Comparison of ENCODE assay signal across 9 mouse cellular contexts in the genomic region with DNA sequence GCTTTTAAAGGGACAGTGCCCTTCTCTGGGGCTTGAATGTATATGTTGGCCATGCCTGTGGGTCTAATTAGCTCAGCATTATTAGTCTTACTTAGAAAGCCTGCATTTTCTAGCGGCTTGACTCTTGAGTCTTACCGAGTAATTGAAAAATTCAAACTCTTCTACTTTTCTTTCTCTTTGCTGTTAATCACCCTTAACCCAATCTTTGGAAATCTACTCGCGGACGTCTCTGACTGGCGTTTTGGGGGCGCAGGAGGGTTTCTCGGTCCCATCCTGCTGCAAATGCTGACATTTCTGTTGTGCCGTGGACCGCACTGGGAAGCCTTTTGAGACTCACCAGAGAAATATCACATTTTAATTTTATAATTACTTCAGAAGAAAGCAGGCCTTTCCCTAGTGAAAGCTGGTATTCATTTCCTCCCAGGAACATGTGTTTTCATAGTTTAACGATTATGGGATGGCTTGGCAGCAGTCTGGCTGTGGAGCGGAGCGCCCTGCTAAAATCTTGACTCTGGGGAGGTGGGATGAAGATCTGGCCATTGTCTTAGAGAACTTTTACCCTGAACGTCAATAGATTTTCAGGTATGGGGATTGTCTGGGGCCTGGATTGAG.
DNase-seq lines count a peak whose midpoint lies in the region; ATAC-seq and TF ChIP-seq lines count a peak whose summit lies in the region.
"Had no signal": no experiment of that assay in that cellular context is flagged by ENCODE, and none has a peak within 500 bp of the region (broad histone marks: within the 10 kb centered on the region; RNA-seq: fewer than 3 reads in every experiment).

No protein-coding gene starts in this region.

- H3K4me2 ChIP-seq in liver, embryonic 11.5 days, result no peak overlapping the region; the same call in 1 of the 2 replicates
- no peak overlapping the region for H3K4me2 ChIP-seq in liver, postnatal 0 days (ENCODE audit: low read depth, low read length)
- peak overlapping the region; percentile 50 for H3K4me2 ChIP-seq in forebrain, embryonic 12.5 days
- peak overlapping the region; percentile 36 for H3K4me2 ChIP-seq in limb, embryonic 11.5 days (ENCODE audit: low read depth, severe bottlenecking)

- no peak for DNase-seq in liver, embryonic 11.5 days (ENCODE audit: low spot score)
- no peak for DNase-seq in liver, postnatal 0 days
- peak; percentile 62 for DNase-seq in limb, embryonic 11.5 days (ENCODE audit: low spot score)
- DNase-seq in right cerebral cortex, postnatal 10 days (ENCODE audit: low spot score in 2 of 2), result no peak
- no peak for DNase-seq in layer of hippocampus, adult 18-20 months (ENCODE audit: low spot score in 2 of 2)

- no peaks in the 10 kb centered on the region for H3K27me3 ChIP-seq in liver, embryonic 11.5 days (replicated peaks; ENCODE audit: control insufficient read depth, insufficient read depth, low read length)
- H3K27me3 ChIP-seq in liver, postnatal 0 days (ENCODE audit: insufficient read depth, low read length), result no peaks in the 10 kb centered on the region
- no peaks in the 10 kb centered on the region for H3K27me3 ChIP-seq in forebrain, embryonic 12.5 days
- H3K27me3 ChIP-seq in limb, embryonic 11.5 days (ENCODE audit: control insufficient read depth, insufficient read depth, low read length), result no peaks in the 10 kb centered on the region
- H3K27me3 ChIP-seq: Patski had no signal

- no peak for ATAC-seq in liver, embryonic 11.5 days (replicated peaks; ENCODE audit: low FRiP score)
- ATAC-seq in liver, postnatal 0 days, result no peak
- no peak for ATAC-seq in forebrain, embryonic 12.5 days (ENCODE audit: low FRiP score)
- ATAC-seq in limb, embryonic 11.5 days (ENCODE audit: insufficient number of reproducible peaks, low FRiP score, low TSS enrichment, low read depth), result no peak
- ATAC-seq in erythroblast, adult 5-6 weeks (replicated peaks; ENCODE audit: low FRiP score, poor library complexity, severe bottlenecking), result no peak
- ATAC-seq: Patski had no signal

- H3K9ac ChIP-seq in liver, embryonic 11.5 days (ENCODE audit: low read depth, low read length), result no peak overlapping the region
- H3K9ac ChIP-seq in liver, postnatal 0 days (replicated peaks), result no peak overlapping the region
- peak overlapping the region; percentile 47; the same call in 1 of the 2 replicates for H3K9ac ChIP-seq in forebrain, embryonic 12.5 days
- H3K9ac ChIP-seq in limb, embryonic 11.5 days (ENCODE audit: low read length), result peak overlapping the region; percentile 62; the same call in 1 of the 2 replicates

- no peak for TF ChIP-seq POLR2A in olfactory bulb, adult 2 months (IDR thresholded peaks at IDR 0.05; ENCODE audit: insufficient read depth, low read depth, low read length)

- no peak overlapping the region for H3K4me3 ChIP-seq in liver, embryonic 11.5 days (ENCODE audit: low read depth, low read length)
- no peak overlapping the region for H3K4me3 ChIP-seq in liver, postnatal 0 days (ENCODE audit: low read depth, low read length)
- H3K4me3 ChIP-seq in forebrain, embryonic 12.5 days (replicated peaks), result peak overlapping the region; percentile 20; the same call in 1 of the 2 replicates
- H3K4me3 ChIP-seq in limb, embryonic 11.5 days (ENCODE audit: low read depth, low read length), result no peak overlapping the region
- no peak overlapping the region for H3K4me3 ChIP-seq in olfactory bulb, adult 2 months (ENCODE audit: insufficient read depth, low read depth, low read length)

- TF ChIP-seq CTCF in liver, postnatal 0 days (IDR thresholded peaks at IDR 0.05; ENCODE audit: low read depth), result no peak
- TF ChIP-seq CTCF in olfactory bulb, adult 2 months (IDR thresholded peaks at IDR 0.05; ENCODE audit: insufficient read depth, low read depth, low read length), result no peak

- no peaks in the 10 kb centered on the region for H3K9me3 ChIP-seq in liver, embryonic 11.5 days (ENCODE audit: control insufficient read depth, low read length)
- H3K9me3 ChIP-seq in liver, postnatal 0 days (ENCODE audit: low read length), result no peaks in the 10 kb centered on the region
- no peaks in the 10 kb centered on the region for H3K9me3 ChIP-seq in forebrain, embryonic 12.5 days
- no peaks in the 10 kb centered on the region for H3K9me3 ChIP-seq in limb, embryonic 11.5 days (ENCODE audit: control insufficient read depth, low read length)

- no peak for TF ChIP-seq EP300 in liver, postnatal 0 days (IDR thresholded peaks at IDR 0.05; ENCODE audit: low read depth)

- 0 out of 2 replicates have a peak, but pooled peaks cover 3% of the 10 kb centered on the region for H3K4me1 ChIP-seq in liver, embryonic 11.5 days (replicated peaks; ENCODE audit: control insufficient read depth, insufficient read depth, low read length)
- H3K4me1 ChIP-seq in liver, postnatal 0 days (ENCODE audit: insufficient read depth), result peaks cover 5% of the 10 kb centered on the region; the same call in 1 of the 2 replicates
- H3K4me1 ChIP-seq in forebrain, embryonic 12.5 days, result peaks cover 66% of the 10 kb centered on the region
- H3K4me1 ChIP-seq in limb, embryonic 11.5 days (ENCODE audit: control insufficient read depth, insufficient read depth, low read length), result peaks cover 47% of the 10 kb centered on the region
- H3K4me1 ChIP-seq in olfactory bulb, adult 2 months (ENCODE audit: control insufficient read depth, insufficient read depth, low read length), result peaks cover 47% of the 10 kb centered on the region

- peak overlapping the region; percentile 26; the same call in 1 of the 2 replicates for H3K27ac ChIP-seq in liver, embryonic 11.5 days (ENCODE audit: low read depth, low read length)
- no peak overlapping the region for H3K27ac ChIP-seq in liver, postnatal 0 days (ENCODE audit: low read depth)
- H3K27ac ChIP-seq in forebrain, embryonic 12.5 days, result peak overlapping the region; percentile 96
- peak overlapping the region; percentile 96 for H3K27ac ChIP-seq in limb, embryonic 11.5 days (replicated peaks; ENCODE audit: low read depth, low read length)
- peak overlapping the region; percentile 91 for H3K27ac ChIP-seq in olfactory bulb, adult 2 months (ENCODE audit: insufficient read depth, low read depth, low read length)

- no peaks in the 10 kb centered on the region for H3K36me3 ChIP-seq in liver, embryonic 11.5 days (ENCODE audit: control insufficient read depth, insufficient read depth, low read length)
- H3K36me3 ChIP-seq in liver, postnatal 0 days (replicated peaks; ENCODE audit: insufficient read depth, low read length), result no peaks in the 10 kb centered on the region
- no peaks in the 10 kb centered on the region for H3K36me3 ChIP-seq in forebrain, embryonic 12.5 days (replicated peaks)
- H3K36me3 ChIP-seq in limb, embryonic 11.5 days (ENCODE audit: control insufficient read depth, insufficient read depth, low read length), result no peaks in the 10 kb centered on the region

- WGBS in liver, embryonic 11.5 days, result 70% methylated on average over 14 of the region's 14 CpGs
- 75% methylated on average over 14 of the region's 14 CpGs for WGBS in liver, postnatal 0 days (ENCODE audit: insufficient replicate concordance)
- WGBS in forebrain, embryonic 12.5 days, result 22% methylated on average over 14 of the region's 14 CpGs
- WGBS in limb, embryonic 11.5 days, result 15% methylated on average over 14 of the region's 14 CpGs
- WGBS in olfactory bulb, adult 2 months, result 38% methylated on average over 14 of the region's 14 CpGs

Comparison
In these comparisons a context has a peak if more than half of its experiments do, and no peak if none do; other contexts are left out.
1. H3K4me2 ChIP-seq: peak in forebrain, embryonic 12.5 days (single experiment) and limb, embryonic 11.5 days (single experiment); none in liver, embryonic 11.5 days (single experiment) and liver, postnatal 0 days (single experiment).
2. H3K9ac ChIP-seq: peak in forebrain, embryonic 12.5 days (single experiment) and limb, embryonic 11.5 days (single experiment); none in liver, embryonic 11.5 days (single experiment) and liver, postnatal 0 days (single experiment).